Mouse (Mus musculus) kidney, postnatal 36 days (tissue): Measurements from ENCODE around the gene Fer.

ENCODE experiments used
- DNase-seq, 2 experiments: peaks; one replicate each; pipeline ENCODE4 v3.0.0; 2021 to 2022; ENCODE audit warnings: mixed read lengths in 2 of 2

The Fer gene

DNA sequence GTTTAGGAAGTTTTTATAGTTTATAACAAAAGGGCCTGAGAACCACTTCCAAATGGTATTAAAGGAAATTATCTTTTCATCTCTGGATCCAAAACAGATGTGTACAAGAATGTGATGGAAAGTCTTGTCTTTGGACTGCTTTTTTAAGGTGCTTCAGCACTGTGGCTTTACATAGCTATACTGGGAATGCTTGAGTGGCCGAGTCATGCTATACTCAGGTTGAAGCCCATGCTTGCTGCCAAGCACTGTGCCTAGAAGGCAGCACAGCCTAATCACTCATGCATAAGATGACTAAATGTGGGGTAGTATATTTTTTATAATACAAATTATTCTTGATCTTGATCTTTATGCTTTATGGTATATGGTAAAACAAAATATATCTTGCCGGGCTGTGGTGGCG is 225.0 kb downstream of the Fer start:
- no peak for DNase-seq

DNA sequence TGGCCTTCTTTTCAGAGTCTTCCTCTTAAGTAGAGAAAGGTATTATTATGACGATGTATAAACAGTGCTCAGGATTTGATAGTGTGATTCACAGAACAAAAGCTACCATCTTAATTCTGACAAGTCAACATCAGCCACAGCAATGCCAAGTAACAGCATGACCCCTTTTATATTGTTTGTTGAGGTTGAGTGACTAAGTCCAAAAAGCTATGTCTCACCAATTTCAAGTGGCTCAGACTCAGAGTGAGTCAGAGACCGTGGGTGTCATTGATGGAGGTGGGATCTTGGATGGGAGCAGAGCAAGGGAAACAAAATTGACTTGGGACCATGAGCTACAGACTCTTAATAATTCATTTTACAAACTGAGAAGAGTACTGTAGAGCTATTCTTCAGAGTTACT is 230.9 kb downstream of the Fer start:
- no peak for DNase-seq

DNA sequence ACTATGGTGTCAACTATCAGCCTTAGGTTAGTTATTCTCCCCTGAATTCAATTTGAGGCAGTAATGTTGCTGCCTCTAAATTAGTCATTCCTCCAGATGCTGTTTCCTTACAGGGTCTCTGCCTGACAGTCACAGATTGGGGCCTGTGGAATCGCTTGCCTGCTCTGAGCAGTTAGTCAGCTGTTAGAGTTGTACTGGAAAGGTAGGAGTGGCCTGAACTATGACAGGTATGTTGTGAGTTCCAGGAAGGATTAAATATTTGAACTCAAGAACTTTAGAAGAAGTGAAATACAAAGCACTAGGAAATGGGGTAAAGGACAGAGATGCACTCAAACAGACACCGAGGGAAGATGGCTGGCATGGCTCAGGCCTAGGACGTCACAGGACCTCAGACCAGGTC is 233.9 kb downstream of the Fer start:
- no peak for DNase-seq

DNA sequence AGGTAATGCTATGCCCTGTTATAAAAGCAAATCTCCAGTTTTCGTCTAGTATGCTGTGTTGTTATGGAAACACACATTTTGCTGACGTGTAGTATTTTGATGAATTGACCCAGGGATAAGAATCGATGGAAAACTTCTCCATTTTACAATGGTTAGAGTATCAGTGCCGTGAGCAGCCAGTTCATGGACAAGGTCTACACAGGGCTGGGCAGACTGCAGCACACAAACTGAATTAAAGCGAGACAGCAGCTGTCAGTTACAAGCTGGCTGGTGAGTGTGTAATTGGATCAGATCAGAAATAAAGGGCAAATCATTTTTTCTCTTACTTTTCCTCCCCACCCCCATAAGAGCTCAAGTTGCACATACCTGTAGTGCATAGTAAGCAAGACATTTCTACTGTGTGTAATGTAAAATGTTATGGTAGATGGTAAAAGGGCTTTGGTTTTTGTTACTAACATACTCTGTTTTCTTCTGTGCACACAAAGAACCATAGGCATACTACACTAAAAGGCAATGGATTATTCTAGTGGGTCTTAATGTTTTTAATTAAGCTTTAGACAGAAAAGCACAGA is 235.0 kb downstream of the Fer start:
- DNase-seq: no peak

DNA sequence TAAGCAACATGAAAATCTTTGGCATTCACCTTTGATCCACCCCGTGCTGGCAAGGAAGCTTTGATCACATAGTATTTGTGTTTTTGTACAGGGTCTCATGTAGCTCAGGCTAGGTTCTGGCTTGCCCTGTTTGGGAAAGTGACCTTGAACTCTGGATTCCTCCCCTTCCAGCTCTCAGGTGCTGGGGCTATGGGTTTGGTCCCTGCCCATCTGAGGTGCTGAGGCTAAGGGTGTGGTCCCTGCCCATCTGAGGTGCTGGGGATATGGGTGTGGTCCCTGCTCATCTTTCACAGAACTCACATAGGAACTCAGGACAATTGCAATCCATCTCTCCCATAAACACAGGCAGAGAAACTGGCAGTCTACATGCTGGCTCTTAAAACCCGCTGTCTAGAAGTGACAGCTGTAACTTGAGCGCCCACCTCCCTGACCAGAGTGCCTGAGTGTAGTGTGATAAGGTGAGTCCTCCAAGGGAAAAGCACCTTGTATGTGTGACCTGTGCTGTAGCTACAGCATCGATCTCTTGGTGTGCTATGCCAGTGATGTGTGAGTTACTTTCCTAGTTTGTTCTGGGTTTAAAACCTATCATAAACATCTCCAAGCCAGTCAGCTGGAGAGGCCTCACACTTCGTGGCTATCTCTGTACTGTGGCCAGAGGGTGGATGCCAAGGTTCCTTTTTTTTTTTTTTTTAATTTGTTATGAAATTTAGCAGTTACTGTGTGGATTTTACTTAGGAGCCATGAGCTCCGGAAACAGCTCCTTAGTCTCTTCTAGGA is 236.7 kb downstream of the Fer start:
- no peak for DNase-seq

DNA sequence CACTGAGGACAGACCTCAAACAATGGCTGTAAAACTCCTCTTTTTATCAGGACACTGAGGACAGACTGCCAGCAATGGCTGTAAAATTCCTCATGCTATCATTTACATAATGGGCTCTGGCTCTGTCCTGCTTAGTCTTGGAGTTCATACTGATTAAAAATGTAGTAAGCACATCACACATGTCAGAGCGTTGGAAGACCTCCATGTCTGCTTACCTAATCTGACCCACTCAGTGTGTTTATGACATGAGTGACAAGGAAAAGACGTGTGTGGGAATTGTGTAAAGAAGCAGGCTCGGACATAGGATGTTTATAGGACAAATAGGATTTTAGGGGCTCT is 237.3 kb downstream of the Fer start:
- no peak for DNase-seq

DNA sequence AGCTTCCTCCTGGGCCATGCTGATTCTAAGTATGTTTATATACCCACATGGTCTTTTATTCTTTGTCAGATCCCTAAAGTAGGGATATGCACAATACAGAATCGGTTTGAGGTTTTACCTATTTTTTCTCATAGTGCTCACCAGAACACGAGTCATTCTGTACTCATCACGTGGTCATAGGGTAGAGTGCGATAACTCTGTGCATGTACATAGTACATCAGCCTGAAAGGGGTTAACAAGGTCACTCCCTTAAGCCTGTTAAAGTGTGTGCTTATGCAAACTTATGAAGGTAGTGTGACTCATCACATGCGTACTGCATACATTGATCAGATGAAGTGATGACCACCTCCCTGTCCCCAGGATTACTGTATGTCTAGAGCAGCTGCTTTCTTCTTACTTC is 245.9 kb downstream of the Fer start:
- DNase-seq: no peak

DNA sequence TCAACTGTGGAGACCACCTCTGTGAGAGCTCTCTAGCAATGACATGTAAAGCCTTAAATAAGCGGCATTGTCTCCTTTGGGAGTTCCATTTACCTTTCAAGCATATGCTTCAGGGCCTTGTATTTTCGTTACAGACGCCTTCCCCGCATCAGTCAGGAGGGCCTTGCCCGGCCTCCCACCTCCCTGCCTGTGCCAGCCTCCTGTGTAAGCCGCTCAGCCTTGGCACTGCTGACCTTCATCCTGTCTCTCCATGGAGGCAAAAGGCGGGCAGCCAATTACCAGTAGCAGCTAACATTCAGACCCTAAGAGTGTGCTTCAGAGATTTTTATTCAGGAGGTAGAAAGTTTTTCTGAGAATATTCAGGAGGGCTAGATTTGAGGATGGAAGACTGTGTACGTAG is 247.0 kb downstream of the Fer start:
- DNase-seq: no peak

DNA sequence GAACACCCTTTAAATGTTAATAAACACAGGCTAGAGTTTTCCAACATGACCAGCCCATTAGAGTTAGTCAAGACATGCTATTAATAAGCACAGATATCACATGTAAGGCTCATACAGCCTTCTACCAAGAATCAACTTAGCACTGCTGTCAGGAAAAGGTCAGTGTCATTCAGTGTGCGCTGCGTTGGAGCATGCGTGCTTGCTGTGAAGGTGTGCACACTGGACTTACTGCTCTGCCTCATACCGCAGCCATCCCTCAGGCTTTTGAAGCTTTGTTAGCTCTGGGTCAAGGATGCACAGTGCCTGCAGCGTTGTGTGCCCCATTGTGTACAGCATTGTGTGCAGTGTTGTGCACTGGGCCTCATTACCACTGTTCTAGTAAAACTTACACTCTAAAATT is 250.8 kb downstream of the Fer start:
- no peak for DNase-seq

DNA sequence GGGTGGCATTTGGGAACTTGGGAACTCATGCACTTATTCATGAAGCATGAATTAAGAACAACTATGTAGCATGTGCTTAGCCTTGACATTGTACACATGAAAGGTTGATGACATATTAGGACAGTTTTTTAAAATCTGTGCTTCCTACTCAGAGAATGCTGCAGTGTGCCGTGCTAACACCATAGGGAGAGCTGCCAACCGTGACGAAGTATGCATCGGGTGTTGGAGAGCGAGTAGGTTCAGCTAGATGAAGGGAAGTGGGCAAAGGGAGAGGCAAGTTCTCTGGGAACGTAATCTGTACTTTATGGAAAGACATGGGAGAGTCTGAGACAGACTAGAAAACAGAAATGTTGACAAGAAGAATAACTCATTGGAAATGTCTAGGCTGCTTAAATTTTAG is 253.9 kb downstream of the Fer start:
- peak in 1 of 2 experiments; percentile 23 for DNase-seq

DNA sequence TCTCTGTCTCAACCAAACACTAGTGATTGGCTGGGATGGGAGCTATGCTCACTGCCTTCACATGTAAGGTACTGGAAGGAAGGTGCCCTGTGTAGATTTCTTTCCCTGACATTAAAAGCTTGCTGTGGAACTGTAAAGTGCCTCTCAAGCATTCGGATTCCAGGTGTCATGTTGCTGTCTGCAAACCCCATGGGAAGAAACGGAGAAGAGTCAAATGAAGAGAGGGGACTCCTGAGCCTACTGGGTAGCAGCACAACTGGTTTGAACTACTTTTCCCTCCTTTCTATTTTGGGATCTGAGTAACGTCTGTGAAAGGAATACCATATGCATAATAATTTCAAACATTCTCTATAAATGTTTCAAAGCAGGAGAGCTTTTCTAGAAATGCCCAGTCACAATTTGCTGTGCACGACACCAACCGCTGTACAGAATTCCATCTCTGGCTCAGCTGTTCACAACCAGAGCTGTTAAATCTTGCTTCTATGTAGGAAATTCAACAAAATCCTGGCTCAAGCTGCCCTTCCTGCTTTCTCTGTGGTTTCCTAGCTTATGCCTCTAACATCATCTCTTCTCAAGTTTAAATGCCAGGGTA is 256.9 kb downstream of the Fer start:
- no peak for DNase-seq

DNA sequence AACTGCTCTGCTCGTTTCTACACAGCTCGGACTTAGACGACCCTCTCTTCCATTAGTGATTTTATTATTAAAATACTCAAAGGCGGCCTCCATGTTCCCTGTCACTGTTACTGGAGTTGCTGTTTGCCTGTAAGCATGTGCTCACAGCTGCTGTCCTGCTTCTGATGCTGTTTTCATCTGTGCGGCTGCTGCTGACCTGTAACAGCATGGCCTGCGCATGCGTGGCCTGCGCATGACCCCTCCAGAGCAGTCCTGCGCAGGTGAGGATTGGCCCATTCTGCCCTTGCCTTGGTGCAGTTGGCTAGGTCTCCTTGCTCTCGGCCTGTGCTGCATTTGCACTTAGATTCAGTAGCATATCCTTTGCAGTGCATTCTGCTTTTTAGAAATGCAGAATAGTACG is 259.7 kb downstream of the Fer start:
- DNase-seq: no peak

DNA sequence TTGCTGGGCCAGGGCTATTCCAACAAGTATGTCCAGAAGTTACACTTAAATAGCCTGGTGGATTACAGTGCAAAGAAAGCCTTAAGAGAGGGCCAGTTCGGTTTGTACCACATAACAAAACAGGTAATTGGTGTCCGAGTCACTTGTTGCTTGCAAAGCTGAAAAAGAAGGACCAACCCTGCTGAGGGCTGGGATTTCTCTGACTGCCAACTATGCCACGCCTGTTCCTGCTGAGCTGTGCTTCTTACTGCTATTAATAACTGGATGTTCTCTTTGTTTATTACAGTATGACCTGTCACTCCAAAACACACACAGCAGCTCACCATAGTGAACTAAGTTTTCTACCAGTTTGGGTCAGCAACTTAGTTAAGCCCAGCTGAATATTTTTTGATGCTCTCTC is 260.9 kb downstream of the Fer start:
- DNase-seq: no peak

DNA sequence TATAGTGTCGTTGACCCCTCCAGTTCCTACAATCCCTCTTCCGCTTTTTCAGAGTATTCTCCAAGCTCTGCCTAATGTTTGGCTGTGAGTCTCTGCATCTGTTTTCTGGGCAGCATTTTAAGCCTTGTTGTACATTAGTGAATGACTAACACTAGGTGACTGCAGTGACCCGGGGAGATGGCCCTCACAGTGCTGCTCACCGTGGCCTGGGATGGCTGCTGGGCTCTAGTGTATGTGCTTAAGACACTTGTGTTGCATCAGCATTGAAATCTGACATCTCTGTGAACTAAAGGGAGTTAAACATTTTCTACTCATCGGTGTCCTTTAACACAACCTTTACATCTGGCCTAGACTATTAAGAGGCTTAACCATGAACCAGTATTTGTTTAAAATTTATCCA is 264.0 kb downstream of the Fer start:
- peak; percentile 25 to 32 for DNase-seq

DNA sequence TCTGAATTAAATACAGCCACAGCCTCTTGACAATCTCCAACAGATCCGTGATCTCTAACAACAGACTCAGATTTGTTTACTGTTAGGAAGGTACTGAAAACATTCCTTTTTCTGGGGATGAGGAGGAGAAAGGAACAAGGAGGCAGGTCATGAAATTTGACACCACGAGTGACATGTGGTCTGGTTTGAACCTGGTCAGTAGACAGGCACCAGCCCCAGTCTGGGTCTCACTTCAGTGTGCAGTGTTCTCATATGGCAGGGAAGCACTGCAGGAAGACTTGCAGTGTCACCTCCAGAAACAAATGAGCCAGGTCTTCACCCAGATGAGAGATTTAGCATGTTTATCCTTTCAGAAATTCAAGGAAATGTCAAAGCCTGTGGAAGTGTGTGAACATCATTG is 266.9 kb downstream of the Fer start:
- no peak for DNase-seq

DNA sequence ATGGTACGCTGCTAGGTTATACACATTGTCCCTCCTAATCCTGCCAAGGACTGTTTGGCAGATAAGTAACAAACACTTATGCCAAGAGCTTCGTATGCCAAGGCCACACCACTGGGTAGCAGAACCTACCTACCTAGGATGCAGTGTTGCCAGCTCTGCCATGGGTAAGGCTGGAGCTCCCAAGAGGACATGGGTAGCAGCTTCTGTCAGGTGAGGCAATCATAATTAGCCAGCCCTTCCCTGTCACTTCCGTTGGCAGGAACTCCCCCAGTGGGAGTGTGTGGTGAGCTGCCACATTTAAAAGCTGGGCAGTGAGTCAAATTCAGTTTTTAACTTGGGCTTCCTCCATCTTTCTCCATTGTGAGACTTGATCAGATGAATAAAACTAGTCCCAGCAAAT is 267.5 kb downstream of the Fer start:
- DNase-seq: no peak

DNA sequence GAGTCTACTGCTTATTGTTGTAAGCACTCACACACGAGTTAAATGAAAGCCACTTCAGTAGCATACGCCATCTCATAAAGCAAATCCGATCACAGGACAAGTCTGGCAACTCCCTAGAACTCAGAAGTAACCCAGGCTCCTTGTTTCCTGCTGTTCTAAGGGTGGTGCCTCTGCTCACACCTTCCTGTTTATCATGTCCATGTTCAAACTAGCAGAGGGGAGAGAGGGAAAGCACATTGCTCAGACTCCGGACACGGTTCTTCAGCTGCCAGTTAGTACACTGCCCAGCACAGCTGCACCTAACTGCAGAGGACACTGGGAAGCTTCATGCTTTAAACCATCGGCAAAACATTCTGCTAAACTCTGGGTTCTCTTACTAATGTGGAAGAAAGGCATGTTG is 269.3 kb downstream of the Fer start:
- no peak for DNase-seq

DNA sequence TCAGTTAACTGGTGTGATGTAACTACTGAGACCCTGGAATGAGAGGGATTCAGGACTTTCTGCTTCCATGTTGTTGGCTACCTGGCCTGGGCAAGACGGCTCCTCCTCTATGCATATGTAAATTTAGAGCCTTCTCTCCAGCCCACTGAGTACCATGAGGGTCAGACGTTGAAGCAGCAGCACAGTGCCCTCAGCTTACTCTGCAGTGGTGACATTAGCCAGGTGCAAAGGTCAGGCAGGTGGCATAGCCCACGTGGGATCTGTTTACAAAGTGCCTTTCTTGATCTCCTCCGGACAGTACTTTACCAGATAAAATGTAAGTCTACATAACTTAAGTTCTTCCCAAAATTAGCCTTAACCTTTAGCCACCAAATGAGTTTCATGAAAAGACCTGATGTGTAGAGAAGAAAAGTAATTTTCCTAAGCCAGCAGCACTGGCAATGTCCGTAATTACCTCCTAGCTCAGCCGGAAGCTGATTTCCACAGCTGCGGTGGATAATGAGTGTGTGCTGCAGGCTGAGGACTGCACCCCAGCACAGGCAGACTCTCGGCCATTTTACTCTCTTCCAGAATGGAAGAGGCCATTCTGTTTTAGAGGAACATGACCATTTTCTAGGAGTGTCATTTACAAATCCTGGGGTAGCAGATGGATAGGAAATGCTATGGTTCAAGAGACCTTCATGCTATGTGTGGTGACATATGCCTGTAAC is 273.2 kb downstream of the Fer start:
- DNase-seq: peak in 1 of 2 experiments; percentile 5

DNA sequence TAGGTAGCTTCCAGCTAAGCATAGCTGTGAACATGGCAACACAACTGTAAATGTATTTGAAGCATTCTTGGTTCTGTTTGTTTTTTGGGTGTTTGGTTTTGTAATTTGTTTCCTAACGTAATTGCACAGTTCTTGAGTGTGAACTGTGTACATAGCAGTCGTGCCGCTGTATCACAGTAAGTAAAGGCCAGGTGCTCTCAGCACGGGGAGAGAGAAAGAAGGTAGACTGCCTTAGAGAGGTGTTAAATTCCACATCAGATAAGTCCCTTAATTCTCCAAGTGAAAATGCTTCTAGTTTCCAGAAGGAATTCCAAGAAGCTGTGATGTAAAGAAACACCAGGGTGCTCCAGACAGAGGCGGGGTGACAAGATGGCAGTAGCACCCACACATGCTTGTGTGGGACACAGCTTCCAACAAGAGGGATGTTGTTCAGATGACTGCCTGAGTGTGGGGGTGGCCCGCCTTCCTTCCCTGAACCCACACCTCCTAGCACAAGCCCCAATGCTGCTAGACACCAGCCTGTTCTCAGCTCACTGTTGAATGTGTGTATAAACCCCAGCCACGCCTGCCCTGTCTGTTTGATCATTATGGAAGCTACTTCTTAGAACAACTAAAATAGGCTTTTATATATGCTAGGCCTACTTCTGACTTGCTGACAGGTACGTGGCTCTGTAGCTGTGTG is 275.3 kb downstream of the Fer start:
- DNase-seq: no peak

DNA sequence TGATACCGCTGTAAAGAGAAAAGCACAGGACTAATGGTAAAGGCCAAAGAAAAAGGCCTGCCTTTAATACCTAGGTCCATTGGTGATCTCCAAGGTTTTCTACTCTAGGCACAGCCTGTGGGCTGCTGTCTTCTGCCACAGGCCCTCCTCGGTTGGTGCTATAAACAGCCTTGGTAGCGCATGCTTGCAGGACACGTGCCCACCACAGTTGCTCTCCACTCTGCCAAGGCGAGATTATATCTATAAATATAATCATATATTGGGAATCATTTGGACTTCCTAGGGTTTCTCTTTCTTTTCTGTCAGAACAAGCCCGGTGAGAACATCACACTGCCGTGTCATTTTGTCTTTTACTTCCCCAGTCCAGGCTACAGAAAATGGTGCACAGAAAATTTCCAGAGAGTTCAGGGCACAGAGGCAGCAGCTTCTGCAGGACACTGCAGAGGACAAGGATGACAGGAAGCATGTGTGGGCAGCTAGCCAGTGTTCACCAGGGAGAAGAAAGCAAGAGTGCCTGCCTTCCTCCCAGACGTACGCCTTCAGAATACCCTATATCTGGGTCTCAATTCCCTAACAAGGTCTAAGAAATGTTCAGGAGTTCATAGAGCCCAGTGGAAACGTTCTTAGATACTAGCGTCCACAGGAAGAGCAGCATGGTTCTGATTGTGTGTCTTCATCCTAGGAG is 276.5 kb downstream of the Fer start:
- DNase-seq: no peak

DNA sequence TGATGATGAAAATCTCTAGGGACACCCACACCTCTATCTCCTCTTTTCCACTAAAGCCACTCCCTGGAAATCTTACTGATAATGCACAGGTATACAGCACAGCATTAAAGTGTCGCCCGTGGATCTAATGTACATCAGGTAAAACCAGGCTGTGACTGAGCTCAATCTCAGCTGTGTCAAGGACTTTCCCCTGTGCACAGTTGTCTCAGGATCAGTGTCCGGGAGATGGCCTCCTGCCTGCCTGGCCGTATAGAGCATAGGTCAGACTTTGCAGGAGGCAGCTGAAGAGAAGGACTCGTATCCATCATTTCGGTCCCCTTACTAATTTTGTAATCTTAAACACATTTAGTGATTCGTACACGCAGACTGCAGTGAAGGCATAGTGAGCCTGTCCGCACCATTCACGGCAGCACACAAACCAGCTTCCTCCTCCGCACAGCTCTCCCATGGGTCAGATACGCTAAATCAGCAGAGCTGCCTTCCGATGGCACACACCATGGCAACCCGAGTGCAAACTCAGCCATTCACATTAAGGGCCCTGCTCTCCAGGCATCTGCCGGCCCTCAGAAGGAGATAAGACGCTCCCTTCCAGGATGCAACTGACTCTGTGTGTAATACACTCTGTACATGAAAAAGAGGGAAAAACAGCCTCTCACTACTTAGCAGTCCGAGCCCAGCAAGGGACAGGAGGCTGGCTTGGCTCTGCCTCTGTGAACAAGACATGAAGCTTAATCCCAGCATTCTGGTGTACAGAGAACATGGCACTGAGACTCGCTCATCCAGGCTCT is 277.4 kb downstream of the Fer start:
- no peak for DNase-seq

DNA sequence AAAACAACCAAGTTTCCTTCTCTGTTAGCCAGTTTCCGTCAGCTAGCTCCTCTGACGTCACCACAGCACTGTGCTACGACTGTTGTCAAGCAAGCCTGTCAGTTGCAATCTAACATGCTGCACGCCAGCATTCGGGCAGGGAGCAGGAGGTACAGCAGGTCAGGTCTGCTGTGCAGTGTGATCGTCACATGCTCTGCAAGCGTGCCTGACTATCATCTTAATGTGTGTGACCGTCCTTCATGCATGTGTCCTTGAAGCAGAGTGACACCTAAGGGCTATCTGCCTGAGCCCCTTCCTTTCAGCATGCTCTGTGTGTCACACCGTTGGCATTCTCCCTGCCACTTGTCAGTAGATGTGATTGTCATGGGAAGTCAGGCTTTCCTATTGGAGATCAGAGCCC is 279.0 kb downstream of the Fer start:
- DNase-seq: no peak
